Mouse (Mus musculus) liver, embryonic 11.5 days (tissue): ENCODE data around the gene Cbx5. TPM values are rescaled to one million over a fixed set of nuclear protein-coding genes. Genes with fewer than 3 reads are reported as not detected.
A peak's percentile ranks its signal among the peaks of the same experiment; 100 is the strongest.

Experiments
- ATAC-seq: fragments of 200-750 bp; cut with Nextera tagmentation; replicated peaks from 2 replicates; pipeline ENCODE4 v1.8.0; 2017; ENCODE audit warnings: moderate number of reproducible peaks, mild to moderate bottlenecking, moderate TSS enrichment, moderate library complexity; ENCODE audit not compliant: low FRiP score
- DNase-seq: peaks from one replicate; pipeline ENCODE4 v3.0.0-alpha.2; 2017; ENCODE audit warnings: low spot score
- H3K27ac ChIP-seq: fragments of 300-500 bp; sonication (generic); 2 replicates; pipeline ENCODE4 v1.5.1; 2014; ENCODE audit warnings: mild to moderate bottlenecking, low read depth, low read length, control low read depth
- H3K27me3 ChIP-seq: fragments of 300-500 bp; sonication (generic); replicated peaks from 2 replicates; pipeline ENCODE4 v1.6.1; 2014; ENCODE audit warnings: low read length, mixed read lengths; ENCODE audit not compliant: control insufficient read depth, insufficient read depth
- H3K36me3 ChIP-seq: fragments of 300-500 bp; sonication (generic); 2 replicates; pipeline ENCODE4 v1.6.1; 2014; ENCODE audit warnings: mild to moderate bottlenecking, low read length, moderate library complexity, mixed read lengths; ENCODE audit not compliant: control insufficient read depth, insufficient read depth
- H3K4me1 ChIP-seq: fragments of 300-500 bp; sonication (generic); replicated peaks from 2 replicates; pipeline ENCODE4 v1.6.1; 2014; ENCODE audit warnings: low read length, mixed read lengths; ENCODE audit not compliant: control insufficient read depth, insufficient read depth
- H3K4me2 ChIP-seq: fragments of 300-500 bp; sonication (generic); 2 replicates; pipeline ENCODE4 v1.6.1; 2014; ENCODE audit warnings: mild to moderate bottlenecking, control low read depth, moderate library complexity
- H3K4me3 ChIP-seq: fragments of 300-500 bp; sonication (generic); 2 replicates; pipeline ENCODE4 v1.5.1; 2014; ENCODE audit warnings: low read depth, low read length, control low read depth
- H3K9ac ChIP-seq: fragments of 300-500 bp; sonication (generic); 2 replicates; pipeline ENCODE4 v1.6.1; 2014; ENCODE audit warnings: low read depth, low read length, control low read depth
- H3K9me3 ChIP-seq: fragments of 300-500 bp; sonication (generic); 2 replicates; pipeline ENCODE4 v1.6.1; 2016; ENCODE audit warnings: low read length, inconsistent platforms, mixed read lengths; ENCODE audit not compliant: control insufficient read depth
- WGBS: fragments of 180-500 bp; shearing (Covaris S2); extraction: QIAGEN DNeasy Blood & Tissue Kit; methylation state at CpG from one replicate; pipeline ENCODE4 v1.1.7; 2014; 5-methylcytosine and 5-hydroxymethylcytosine counted together
- polyA plus RNA-seq: library from polyadenylated mRNA; unstranded; fragments of >200 nt; fragmentation: Nextera tagmentation; extraction: Ambion mirVana; gene quantifications from 2 replicates; pipeline ENCODE4 v1.2.1, GENCODE M21; 2014

The Cbx5 gene
- polyA plus RNA-seq, 1 experiment from 2014 or later, result 116 TPM

DNA sequence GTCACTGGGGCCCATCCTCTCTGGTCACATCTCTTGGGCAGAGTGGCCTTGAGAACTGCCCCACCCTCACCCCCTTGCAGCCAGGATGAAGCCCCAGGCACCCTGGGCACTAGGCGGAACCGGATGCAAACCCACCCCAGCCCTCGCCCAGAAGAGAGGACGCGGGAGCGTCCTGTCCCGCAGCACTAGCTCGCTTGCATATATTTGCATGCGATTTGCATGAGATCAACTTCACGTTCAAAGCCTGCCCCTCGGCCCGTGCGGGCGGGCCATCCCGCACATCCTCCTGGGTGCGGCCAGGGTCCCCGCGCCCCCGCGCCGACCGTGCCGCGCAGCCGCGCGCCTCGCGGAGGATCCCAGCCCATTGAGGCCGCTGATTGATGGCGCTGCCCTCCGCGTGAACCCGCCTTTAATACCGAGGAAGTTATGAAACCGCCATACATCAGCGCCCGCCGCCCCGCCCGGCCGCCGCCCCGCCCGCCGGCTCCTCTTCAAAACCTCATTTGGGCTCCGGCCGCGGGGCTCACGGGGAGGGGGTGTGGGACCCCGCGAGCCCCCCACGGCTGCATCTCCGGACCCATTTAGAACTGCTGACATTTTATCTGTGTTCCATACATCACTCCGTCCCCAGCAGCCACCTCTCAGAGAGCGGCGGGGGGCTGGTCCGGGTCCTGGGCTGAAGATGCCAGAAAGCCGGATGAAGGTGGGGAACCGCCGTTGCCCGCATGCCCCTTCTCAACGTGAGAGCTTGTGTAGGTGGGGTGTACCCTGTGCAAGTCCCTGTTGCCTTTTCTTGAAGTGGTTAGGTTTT, 70.6 kb downstream of the Cbx5 start:
- peak overlapping the region; percentile 88 for H3K4me2 ChIP-seq
- peak overlapping the region; percentile 49; the same call in 1 of the 2 replicates for H3K9ac ChIP-seq
- H3K9me3 ChIP-seq, result no peaks in the 10 kb centered on the region
- ATAC-seq (no peak), DNase-seq (peak; percentile 59)
- H3K4me3 ChIP-seq, result peak overlapping the region; percentile 55
- peaks cover 83% of the 10 kb centered on the region for H3K27me3 ChIP-seq
- H3K36me3 ChIP-seq, result no peaks in the 10 kb centered on the region
- peaks cover 25% of the 10 kb centered on the region for H3K4me1 ChIP-seq
- no peak overlapping the region for H3K27ac ChIP-seq
- 1% methylated on average over 63 of the region's 63 CpGs for WGBS

- H3K36me3 ChIP-seq, result no peaks in the 10 kb centered on the region
- no peak overlapping the region for H3K27ac ChIP-seq
- peaks cover 28% of the 10 kb centered on the region for H3K4me1 ChIP-seq
- WGBS, result 28% methylated on average over 3 of the region's 3 CpGs
- no peaks in the 10 kb centered on the region for H3K9me3 ChIP-seq
- no peak for DNase-seq
- H3K4me3 ChIP-seq, result no peak overlapping the region
- H3K27me3 ChIP-seq, result peaks cover 71% of the 10 kb centered on the region
- H3K9ac ChIP-seq, result no peak overlapping the region
- no peak for ATAC-seq
- H3K4me2 ChIP-seq, result no peak overlapping the region
Observed at GRCm38 (mm10) chr15:103167786-103168185, 71.8 kb downstream of the Cbx5 start.

DNA sequence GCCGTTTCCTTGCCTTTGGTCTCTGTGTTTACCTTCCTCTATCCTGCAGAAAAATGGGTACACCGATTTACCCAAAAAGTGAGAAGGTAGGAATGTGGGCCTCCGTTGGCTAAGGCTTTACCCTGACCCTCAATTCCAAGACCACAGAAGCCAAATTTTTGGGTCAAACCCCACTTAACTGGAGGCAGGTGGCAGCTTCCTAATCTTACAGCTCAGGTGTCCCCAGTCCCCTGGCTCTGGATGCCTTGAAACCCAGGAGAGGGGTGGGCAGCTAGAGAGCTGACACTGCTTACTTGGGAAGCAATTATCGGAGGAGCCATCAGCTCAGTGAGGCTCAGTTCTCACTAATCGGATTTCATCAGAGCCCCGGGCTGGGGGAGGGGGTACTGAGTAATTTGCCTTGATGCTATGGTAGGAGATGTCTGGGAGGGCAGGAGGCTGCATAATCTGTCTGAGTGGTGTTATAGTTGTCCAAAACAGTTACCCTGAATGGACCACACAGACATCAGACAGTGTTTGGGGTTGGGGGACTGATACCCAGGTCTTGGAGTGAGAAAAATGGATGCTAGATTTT, 72.5 kb downstream of the Cbx5 start, which contains the start of gene Smug1:
TSS of gene Smug1 (minus strand) at position 51 of the 574 bp plus-strand sequence.
- no peaks in the 10 kb centered on the region for H3K9me3 ChIP-seq
- no peak for ATAC-seq
- peaks cover 65% of the 10 kb centered on the region for H3K27me3 ChIP-seq
- WGBS, result 39% methylated on average over 6 of the region's 6 CpGs
- no peak within 1 kb of the TSS for H3K4me3 ChIP-seq
- no peak for DNase-seq
- H3K27ac ChIP-seq, result no peak within 1 kb of the TSS
- H3K36me3 ChIP-seq, result no peaks in the 10 kb centered on the region
- no peak within 1 kb of the TSS for H3K4me2 ChIP-seq
- no peak within 1 kb of the TSS for H3K9ac ChIP-seq
- peaks cover 33% of the 10 kb centered on the region for H3K4me1 ChIP-seq

GRCm38 (mm10) chr15:103165924-103166323, 73.7 kb downstream of the Cbx5 start:
- DNase-seq (no peak), ATAC-seq (no peak)
- WGBS, result 46% methylated on average over 5 of the region's 5 CpGs
- Histone ChIP-seq H3K9ac (no peak overlapping the region), H3K36me3 (no peaks in the 10 kb centered on the region), H3K27ac (no peak overlapping the region), H3K4me2 (no peak overlapping the region), H3K27me3 (peaks cover 53% of the 10 kb centered on the region), H3K4me3 (no peak overlapping the region), H3K4me1 (peaks cover 33% of the 10 kb centered on the region), H3K9me3 (no peaks in the 10 kb centered on the region)

GRCm38 (mm10) chr15:103165379-103165778, 74.2 kb downstream of the Cbx5 start:
- Histone ChIP-seq H3K36me3 (no peaks in the 10 kb centered on the region), H3K27me3 (peaks cover 47% of the 10 kb centered on the region), H3K27ac (no peak overlapping the region), H3K4me1 (peaks cover 33% of the 10 kb centered on the region), H3K4me3 (no peak overlapping the region), H3K4me2 (peak overlapping the region; percentile 40; the same call in 1 of the 2 replicates), H3K9ac (no peak overlapping the region), H3K9me3 (no peaks in the 10 kb centered on the region)
- WGBS, result 0% methylated on average over 13 of the region's 13 CpGs
- peak; percentile 52 for ATAC-seq
- peak; percentile 84 for DNase-seq

- 9% methylated on average over 25 of the region's 25 CpGs for WGBS
- DNase-seq, result peak; percentile 86
- H3K4me3 ChIP-seq, result peak overlapping the region; percentile 74
Observed at GRCm38 (mm10) chr15:103163182-103163919, 76.3 kb downstream of the Cbx5 start.

GRCm38 (mm10) chr15:103157585-103157984, 82.0 kb downstream of the Cbx5 start:
- Histone ChIP-seq H3K36me3 (peaks cover 6% of the 10 kb centered on the region; the same call in 1 of the 2 replicates), H3K9ac (no peak overlapping the region), H3K4me1 (peaks cover 9% of the 10 kb centered on the region), H3K27ac (no peak overlapping the region), H3K9me3 (no peaks in the 10 kb centered on the region), H3K4me3 (no peak overlapping the region), H3K4me2 (no peak overlapping the region), H3K27me3 (peaks cover 5% of the 10 kb centered on the region)
- ATAC-seq (no peak), DNase-seq (no peak)
- 80% methylated on average over 10 of the region's 10 CpGs for WGBS

More at GRCm38 (mm10) chr15:103163182-103163919, 76.3 kb downstream of the Cbx5 start:
- H3K9me3 ChIP-seq, result no peaks in the 10 kb centered on the region
- no peaks in the 10 kb centered on the region for H3K36me3 ChIP-seq
- H3K4me1 ChIP-seq, result peaks cover 19% of the 10 kb centered on the region
- H3K27me3 ChIP-seq, result peaks cover 27% of the 10 kb centered on the region
- no peak overlapping the region for H3K27ac ChIP-seq
- H3K9ac ChIP-seq, result peak overlapping the region; percentile 61
- peak; percentile 84 for ATAC-seq
- peak overlapping the region; percentile 82 for H3K4me2 ChIP-seq

GRCm38 (mm10) chr15:103156890-103157289, 82.7 kb downstream of the Cbx5 start:
- Histone ChIP-seq H3K4me1 (peaks cover 2% of the 10 kb centered on the region; the same call in 1 of the 2 replicates), H3K9ac (no peak overlapping the region), H3K4me3 (no peak overlapping the region), H3K27ac (no peak overlapping the region), H3K4me2 (no peak overlapping the region), H3K36me3 (peaks cover 6% of the 10 kb centered on the region; the same call in 1 of the 2 replicates), H3K9me3 (no peaks in the 10 kb centered on the region), H3K27me3 (peaks cover 5% of the 10 kb centered on the region)
- ATAC-seq, result no peak
- 60% methylated on average over 7 of the region's 7 CpGs for WGBS
- DNase-seq, result no peak
